Mouse (Mus musculus): Measurements from ENCODE around the gene Fhit.

Fhit gene

DNA sequence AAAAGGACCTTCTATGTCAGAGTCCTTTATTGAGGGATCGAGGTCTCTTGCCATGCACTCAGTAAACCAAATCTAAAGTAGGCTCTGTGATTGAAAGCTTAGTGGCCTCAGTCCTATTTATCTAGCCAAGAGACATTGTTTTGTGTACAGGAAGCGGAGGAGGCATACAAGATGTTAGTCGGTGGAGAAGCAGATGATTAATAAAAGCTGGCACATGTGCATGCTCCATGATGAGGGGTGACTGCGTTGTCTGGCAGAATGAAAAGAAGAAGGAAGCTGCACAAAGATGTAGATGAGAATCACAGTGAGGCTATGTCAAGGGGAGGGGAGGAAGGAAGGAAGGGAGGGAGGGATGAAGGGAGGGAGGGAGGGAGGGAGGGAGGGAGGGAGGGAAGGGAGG is 481.8 kb downstream of the Fhit start:
- DNase-seq, result no peak

DNA sequence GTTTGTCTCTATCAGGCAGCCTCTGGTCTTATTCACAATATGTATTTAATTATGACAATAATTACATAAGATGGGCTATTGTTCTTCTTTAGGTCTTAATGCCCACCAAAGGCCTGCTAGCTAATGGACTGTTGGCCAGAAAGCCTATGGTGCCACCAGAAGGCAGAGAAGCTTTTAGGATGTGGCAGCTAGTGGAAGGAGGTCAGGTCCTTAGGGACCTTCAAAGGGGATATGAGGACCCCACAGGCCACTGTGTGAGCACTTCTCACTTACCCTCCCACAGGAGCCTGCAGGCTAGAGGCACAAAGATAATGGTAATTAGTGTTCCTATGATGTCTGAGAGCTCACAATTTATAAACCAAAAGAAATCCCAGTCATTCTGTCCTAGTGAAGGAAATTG is 482.2 kb downstream of the Fhit start:
- DNase-seq, result no peak

DNA sequence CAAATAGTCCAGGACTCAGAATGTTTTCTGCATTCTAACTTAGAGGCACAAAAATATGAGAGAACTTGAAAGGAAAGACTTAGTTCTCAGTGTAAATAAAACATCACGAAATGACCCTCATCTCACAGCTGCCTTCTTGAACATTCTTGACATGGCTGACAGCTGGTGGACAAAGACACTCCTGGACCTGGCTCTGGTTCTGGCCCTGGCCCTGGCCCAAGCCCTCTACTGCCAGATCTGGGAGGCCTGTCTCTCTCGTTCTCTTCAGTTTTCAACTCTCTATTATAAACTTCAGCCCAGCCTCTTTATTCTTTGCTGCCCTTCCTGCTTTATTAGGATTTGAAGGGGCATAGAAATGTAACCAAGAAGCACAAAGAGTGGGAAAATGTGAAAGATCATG is 484.2 kb downstream of the Fhit start:
- peak; percentile 10 for DNase-seq

DNA sequence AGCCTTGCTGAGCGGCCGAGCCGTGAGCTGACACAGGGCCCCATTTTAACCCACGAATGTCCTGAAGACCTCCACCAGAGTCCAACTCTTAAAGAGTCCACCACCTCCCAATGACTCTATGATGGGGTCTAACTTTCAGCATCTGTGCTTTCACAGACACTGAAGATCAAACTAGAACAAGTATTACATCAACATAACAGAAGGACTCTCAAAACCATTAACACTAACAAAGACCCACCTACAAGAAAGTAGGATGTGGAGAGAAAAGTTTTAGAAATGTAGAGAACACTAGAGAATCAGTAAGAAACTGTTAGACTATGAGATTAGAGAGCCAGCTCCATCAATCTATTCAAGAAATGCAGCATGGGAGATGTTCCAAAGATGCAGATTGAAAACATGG is 501.6 kb downstream of the Fhit start:
- DNase-seq, result no peak

DNA sequence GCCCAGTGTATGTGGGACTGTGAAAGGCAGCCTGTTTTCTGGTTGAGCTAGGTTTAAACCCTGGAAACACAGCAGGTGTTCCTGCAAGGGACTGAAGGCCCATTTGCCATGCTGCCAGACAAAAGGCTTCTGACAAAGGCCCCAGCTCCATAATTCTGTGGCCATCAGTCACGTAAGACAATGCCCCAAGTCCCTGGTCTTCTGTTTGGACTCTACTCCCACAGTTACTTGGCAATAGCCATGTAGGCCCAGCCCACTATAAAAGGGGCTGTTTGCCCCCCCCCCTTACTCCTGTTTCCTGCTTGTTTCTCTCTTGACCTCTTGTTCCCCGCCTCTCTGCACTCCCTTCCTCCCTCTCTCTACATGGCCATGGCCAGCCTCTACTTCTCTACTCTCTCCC is 502.5 kb downstream of the Fhit start:
- DNase-seq, result no peak

DNA sequence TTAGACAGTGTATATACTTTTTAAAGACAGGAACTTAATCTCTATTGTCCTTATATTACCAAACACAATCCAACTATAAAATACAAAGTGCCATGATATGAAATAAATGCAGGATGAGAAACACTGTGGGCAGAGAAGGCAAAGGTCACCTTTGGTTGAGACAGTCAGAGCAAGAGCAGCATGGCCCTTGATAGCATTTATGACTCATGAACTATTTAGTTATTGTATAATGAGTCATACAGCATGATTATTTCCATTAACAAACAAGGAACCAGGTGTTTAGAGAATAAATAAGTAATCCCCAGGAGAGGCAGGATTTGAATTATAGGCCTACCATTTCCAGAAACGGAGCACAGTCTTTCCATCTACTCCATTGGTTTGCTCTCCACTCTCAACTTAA is 503.6 kb downstream of the Fhit start:
- DNase-seq, result no peak

DNA sequence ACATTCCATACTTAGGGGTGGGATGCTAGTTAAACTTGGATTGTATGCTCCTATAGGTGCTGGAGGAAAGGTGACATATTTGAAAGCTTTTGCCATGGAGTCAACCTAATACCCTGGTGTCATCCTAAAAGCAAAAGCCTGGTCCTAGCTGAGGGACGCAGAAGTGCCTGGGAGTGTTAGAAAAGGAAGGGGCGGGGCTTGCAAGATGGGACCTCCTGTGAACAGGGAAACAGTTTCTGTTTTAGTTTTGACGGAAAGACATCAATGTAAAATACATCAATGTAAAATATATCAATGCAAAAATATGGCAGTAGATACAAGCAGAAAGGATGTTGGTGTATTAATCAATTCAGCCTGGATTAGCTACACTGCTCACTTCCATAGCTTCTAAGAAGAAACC is 504.5 kb downstream of the Fhit start:
- no peak for DNase-seq

DNA sequence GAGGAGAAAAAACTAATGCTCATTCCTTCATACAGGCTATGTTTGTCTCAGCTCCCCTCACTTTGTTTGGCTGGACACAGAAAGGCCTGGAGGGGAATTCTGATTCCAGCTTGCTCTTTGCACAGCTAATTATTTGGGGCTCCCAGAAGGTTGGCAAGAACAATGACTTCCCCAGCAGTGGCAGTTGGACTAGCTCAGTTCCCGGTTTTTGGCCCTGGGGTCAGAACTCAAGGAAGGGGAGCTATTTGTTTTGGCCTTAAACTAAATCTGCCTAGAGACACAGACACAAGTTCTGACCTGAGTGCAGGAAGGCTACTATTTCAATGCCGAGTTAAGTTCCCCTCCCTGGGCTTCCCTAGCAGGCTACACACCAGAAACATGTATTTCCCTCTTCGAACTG is 506.0 kb downstream of the Fhit start:
- DNase-seq, result no peak

DNA sequence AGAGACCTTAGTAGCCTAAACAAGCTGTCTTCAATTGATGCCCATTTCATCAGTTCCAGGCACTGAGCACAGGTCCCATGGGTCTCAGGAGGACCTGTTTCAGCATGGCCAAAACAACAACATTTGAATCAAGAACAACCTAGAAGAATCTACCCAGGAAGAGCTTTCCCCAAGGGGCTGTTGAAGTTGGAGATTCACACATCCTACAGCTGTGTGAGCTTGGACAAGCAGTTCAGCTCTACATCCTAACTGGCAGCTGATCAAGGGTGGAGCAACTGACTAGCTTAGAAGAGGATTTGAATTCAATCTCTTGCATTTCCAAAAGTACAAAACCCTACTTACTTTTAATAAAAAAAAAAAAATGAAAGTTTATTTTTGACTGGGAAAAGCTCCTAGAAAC is 514.0 kb downstream of the Fhit start:
- no peak for DNase-seq

DNA sequence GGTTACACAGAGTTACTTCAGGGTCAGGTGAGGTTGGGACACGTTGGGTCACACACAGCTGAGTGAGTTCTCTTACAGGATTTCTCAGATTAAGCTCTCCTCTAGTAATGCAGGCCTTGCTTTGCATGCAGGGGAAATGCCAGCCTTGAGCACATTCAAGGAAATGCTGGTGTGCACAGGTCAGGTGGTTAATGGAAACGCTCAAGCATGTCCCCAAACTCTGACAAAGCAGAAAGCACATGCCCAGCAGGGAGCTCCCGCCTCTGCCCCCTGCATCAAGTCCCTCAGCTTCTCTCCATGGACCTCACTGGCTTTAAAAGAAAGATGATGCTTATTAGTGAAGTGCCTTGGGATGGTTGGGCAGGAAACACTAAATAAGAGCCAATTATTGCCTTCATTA is 530.1 kb downstream of the Fhit start:
- no peak for DNase-seq

DNA sequence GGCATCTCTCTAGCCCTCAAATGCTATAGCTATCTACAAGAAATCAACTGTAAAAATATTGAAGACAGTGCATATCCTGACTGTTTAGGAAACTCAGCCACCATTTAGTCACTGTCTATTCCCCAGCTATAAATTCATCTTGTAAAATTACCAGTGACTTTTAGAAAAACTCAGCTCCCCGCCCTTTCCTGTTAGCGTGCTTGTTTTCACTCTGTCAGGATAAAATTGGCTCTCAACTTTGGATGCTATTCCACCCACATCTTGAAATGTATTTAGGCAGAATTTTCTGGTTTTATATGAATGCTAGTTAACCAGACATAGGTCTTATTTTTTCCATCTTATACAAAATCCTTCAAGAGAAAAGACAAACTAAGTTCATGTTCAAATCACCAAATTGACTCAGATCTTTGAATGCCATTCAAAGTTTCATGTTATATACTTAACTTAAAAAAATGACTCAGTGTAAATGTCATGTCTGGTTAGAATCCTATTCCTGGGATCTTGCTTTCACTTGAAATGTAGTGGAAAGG is 530.9 kb downstream of the Fhit start:
- no peak for DNase-seq

DNA sequence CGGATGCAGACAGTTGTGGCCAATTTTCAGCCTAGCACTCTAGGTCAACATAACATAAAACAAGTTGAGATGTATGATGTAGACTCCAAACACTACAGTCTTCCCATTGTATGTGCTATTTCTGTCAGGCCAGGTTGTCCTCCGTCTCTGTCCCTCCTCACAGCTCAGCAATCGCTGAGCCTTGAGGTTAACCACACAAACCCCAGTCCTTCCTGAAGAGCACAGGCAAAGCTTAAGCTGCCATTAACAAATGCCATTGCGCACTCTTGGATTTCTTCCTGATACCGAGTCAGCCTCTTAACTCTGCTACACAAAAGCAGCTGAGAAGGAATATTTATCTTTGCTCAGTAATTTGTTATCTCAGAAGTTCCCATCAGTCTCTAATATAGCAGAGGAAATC is 568.4 kb downstream of the Fhit start:
- DNase-seq, result no peak

DNA sequence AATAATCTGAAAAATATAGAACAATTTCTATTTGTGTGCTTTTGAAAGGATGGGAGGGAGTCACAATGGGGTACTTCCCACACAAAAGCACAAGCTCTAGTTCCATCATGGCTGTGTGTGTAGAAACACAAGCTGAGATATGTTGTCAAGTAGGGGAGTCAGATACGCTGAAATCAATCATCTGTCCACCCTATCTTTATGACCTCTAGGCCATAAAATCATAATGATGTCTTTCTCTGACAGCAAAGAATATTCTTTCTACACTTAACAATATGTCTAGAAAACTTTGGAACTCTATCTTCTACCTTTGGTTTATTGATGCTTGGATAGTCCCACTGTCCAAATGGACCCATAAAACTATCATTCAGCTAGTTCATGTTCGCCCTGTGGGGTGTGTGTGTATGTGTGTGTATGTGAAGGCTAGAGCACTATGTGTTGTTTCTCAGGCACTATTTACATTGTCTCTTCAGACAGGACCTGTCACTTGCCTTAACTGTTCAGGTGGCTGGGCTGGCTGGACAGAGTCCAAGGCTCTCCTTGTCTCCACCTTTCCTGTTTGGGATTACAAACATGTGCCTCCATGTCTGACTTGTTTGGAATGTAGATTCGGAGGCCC is 592.8 kb downstream of the Fhit start:
- no peak for DNase-seq

DNA sequence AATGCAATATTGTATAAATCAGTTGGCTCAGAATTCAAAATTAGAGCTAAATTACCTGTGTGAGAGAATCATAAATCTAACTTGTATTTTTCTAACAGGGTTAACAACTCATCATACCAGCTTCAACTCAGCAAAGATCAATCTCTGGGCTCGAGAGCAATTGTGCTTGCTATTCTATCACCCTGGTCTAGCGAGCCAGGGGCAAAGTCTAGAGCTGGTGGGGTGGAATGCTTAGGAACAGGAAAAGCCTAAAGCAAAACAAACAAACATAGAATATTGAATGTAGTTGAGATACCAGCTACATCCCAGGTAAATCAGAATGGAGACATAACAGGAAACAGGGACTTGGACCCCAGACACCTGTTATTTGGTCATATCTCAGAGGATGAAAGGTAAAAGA is 594.1 kb downstream of the Fhit start:
- DNase-seq, result no peak

DNA sequence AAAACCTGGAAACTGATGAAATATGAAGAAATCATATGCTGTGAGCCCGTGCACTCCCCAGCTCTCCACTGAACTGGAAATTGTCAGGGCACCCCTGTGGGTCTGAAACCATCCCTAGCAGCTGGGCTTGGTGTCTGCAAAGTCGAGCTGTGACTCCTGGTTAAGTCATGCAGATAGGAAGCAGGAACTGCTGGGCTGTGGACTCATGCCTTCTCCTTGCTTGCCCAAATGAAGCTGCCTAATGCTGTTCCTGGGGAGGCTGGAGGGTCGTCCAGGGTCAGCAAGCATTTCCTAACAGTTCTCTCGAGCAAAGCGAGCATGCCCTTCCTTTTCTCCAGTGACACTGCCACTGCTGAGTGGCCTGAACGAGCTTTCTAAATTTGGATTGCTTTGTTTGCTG is 607.1 kb downstream of the Fhit start:
- DNase-seq, result no peak

DNA sequence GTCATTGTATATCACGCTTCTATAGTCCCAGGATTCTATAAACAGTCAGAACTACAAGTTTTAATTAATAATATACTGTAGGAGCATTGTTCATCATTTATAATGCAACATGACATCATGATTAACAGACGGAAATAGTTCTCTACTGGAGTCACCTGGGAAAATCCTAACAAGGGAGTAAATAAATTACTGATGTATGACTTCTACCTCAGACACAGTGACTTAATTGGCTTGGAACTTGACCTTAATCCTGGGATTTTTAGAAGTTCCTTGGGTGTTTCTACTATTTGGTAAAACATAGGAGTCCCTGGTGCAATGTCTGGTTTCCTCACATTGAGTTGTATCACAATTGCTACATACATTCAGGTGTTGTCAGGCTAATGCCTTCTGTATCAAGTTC is 613.2 kb downstream of the Fhit start:
- DNase-seq, result no peak

DNA sequence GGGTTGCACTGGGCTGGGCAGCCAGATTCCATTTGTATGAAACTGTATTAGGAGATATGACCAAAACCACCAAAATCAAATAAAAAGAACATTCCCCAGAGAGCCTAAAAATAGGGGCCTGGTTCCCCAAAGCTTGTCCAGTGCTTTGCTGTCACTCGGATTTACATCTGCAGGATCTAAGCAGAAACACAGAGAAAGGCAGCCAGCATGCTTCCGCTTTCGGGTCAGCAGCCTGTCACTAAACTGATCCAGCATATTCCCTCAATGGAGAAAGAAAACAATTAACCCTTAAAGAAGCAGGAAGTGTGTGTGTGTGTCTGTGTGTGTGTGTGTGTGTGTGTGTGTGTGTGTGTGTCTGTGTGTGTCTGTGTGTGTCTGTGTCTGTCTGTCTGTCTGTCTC is 615.9 kb downstream of the Fhit start:
- DNase-seq, result no peak

DNA sequence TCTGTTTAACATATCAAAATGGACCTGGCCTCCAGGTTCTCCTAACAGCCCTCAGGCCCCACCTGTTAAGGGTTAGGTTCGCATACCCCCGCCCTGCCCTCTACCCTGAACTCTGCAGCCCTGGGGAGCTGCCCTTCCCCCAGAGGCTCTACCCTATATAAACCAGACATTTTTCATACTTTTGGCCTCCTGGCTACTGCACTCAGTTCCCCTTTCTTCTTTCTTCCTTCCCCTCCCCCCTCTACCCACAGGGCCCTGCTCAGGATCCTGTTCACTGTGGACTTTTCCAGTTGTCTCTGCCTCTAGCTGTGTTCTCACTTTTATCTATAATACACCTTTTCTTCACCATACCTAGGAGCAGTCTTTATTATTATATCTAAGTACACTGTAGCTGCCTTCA is 627.0 kb downstream of the Fhit start:
- no peak for DNase-seq

DNA sequence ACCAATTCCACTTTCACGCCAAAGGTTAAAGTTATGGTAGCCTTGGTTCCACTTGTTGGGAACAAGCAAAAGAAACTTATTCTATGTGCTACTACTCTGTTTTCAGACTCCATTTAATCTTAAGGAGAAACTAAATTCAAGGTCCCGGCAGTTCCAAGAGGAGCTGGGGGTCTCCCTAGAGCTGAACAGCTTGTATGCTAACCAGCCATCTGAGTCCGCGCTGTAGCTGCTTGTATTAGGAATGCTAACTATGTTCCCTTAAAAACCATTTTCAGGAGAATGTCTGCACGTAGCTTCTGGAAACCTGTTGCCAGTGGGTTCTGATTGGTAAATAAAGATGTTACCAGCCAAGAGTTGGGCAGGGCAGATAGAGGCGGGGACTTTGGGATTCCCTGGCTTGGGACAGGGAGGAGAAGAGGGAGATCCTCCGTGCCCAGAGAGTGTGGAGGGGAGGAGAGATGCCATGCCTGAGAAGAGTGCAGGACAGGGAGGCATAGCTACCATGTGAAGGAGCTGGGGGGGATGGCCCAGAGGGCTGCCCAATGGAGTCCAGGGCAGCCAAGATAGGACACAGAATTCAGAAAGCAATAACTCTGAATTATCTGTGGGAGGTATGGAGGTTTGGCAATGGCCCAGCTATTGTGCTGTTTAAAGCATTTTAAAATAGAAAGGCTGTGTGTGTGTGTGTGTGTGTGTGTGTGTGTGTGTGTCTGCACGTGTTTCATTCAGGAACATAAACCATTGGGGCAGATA is 629.9 kb downstream of the Fhit start:
- DNase-seq, result peak; percentile 5

DNA sequence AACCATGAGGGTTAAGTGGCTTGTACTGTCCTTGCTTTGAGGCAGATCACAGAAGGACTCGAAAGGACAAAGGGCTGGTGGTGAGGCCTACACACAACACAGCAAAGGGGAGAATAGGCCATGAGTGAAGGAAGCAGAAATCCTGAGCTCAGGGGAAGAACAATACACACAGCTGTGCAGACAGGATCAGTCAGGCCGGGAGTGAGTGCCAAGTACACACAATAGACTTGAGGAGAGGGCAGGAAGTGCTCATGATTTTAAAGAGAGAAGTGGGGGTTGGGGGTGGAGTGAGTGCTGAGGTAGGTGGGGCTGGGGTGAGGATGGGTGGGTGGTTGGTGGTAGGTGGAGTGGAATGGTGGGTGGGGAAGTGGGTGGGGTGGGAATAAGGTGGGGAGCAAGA is 635.0 kb downstream of the Fhit start:
- DNase-seq, result no peak

DNA sequence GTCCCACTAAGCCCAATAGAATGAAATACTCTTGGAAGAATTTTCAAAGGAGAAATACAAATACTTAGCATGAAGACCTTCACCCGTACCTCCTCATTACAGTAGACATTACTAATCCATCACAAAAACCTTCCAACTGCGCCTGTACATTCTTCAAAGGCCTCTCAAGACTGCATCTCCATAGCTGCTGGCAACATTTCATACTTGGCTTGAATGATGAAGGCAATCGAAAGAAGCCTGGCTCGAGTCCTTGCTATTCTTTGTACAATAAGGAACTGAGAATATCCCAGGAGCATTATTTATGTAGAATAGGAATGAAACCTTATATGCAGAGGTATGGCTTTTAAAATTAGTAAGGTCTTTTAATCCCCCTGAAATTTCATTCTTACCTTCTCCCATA is 636.0 kb downstream of the Fhit start:
- DNase-seq, result no peak

DNA sequence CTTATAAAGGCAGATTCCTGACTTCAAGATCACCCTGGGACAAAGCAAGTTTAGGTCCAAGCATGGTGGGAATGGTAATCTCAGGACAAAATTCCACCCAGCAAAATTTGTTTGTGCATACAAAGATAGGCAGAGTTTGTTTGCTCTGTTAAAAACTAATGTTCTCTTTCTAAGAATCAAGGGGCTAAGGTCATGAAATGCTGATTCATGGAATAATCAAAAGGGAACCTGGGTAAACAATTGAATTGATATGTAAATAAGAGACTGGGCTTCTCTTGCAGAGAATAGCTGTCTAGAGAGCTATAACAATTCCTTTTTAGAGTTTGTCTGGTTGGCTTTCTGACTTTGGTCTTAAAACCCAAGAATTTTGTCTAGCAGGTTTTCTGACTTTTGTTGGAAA is 647.8 kb downstream of the Fhit start:
- DNase-seq, result no peak

DNA sequence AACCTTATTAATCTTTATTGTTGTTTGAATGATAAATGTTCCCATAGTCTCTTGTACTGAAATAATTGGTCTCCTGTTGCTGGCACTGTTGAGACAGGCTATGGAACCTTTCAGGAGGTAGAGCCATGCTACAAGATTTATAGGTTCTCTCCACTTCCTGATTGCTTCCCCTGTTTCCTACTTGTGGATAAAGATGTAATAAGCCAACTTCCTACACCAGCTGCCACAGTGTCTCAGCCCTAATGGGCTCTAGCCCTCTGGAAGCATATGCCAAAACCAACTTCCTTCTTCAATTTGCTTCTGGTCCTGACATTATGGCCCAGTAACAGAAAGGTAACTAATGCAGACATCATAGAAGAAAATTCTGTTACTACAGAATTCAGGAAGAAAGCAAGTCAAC is 652.6 kb downstream of the Fhit start:
- no peak for DNase-seq

DNA sequence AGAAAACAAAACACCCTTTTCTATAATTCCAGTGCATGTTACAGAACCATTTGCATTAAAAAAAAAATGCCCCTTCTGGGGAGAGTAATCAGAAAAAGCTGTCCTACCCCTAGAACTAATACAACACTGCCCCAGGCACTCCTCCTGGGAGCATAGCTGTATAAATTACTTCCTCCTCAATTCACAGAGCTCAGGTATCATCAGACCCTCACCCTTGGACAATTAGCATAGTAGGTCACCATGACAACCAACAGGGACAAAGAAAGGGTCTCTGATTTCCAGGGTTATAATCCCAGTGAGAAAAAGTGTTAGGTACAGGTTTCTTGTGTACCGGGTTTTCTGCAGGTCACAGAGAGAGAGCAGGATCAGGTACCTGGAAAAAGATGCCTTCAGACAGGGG is 654.3 kb downstream of the Fhit start:
- DNase-seq, result no peak

DNA sequence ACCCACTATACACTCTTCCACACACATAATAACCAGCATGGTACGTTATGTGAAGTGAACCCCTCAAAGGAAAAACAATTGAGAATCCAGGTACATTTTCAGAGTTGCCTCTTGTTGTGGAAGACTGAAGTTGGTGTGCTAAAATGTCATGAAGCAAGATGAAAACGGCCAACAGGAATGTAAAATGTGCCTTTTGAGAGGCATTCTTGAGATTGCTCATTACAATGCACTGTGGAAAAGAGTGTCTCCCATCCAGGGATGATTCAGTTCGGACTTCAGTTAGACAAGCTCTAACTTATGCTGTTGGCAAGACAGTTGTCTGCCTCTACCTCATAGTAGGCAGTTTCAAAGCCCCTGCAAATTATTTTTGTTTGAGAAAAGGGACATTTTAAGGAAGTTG is 676.0 kb downstream of the Fhit start:
- DNase-seq, result no peak
